Mouse (Mus musculus): ENCODE measurements at regions not wholly inside any gene's neighbourhood (a gene's known extent, or its start where the extent isn't known, plus 50 kb on each side); places are given as distances from the start of the nearest gene placed in this dataset.
A peak's percentile ranks its signal among the peaks of the same experiment; 100 is the strongest.

DNA sequence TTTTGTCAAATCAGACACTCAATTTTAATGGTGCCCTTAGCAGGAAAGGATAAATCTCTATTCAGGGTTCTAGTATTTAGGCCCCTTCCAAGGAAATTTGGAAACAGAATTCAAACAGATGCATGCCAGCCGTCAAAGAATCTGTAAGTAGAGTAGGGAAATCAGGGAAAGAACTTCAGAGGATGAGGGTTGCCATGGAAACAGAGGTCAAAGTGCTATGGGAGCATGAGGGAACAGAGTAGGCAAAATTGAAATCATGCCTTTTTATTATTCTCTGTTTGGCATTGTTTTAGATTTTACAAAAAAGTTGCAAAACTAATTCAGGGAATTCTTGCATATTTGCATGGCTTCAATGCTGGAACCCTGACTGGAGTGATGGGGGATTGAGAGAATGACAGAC, 1916.4 kb upstream of the Lrrc6 start:
- peaks cover 8% of the 10 kb centered on the region for H3K27me3 ChIP-seq (replicated peaks)
- H3K9ac ChIP-seq (ENCODE audit: insufficient read depth, low read depth): no peak overlapping the region
- no peaks in the 10 kb centered on the region for H3K36me3 ChIP-seq (replicated peaks in 1 of 2; ENCODE audit: control insufficient read depth in 1 of 2, insufficient read depth in 1 of 2, low read length in 1 of 2)
- H3K4me2 ChIP-seq (ENCODE audit: insufficient read depth, low read depth, poor library complexity, severe bottlenecking): no peak overlapping the region
- dilution Hi-C loops (cut with MboI; ENCODE audit: extremely low pct_ligation_motif_present, extremely low pct_unique_long_range_greater_than_20kb, low sequenced_read_pairs) (no loop called here), in situ Hi-C loops (cut with MboI; ENCODE audit: low pct_ligation_motif_present, low pct_unique_long_range_greater_than_20kb, low sequenced_read_pairs) (no loop called here)
- H3K4me1 ChIP-seq (ENCODE audit: control insufficient read depth in 1 of 2, insufficient read depth in 2 of 2): peaks cover 0 to 6% of the 10 kb centered on the region in 2 experiments; a peak in 1 of 4 replicates
- TF ChIP-seq KAT2A (IDR thresholded peaks at IDR 0.05; ENCODE audit: insufficient replicate concordance, low read length) (no peak), ZKSCAN1 (IDR thresholded peaks at IDR 0.05; ENCODE audit: borderline replicate concordance, low read depth, low read length) (no peak), ZMIZ1 (IDR thresholded peaks at IDR 0.05; ENCODE audit: low read depth, low read length) (no peak), ETS1 (conservative IDR thresholded peaks at IDR 0.05; ENCODE audit: low read depth, low read length) (no peak), E2F4 (IDR thresholded peaks at IDR 0.05; ENCODE audit: insufficient replicate concordance, low read depth, low read length) (no peak), CHD2 (IDR thresholded peaks at IDR 0.05; ENCODE audit: low read length) (no peak), IRF4 (IDR thresholded peaks at IDR 0.05; ENCODE audit: low read depth, low read length) (no peak), NELFE (IDR thresholded peaks at IDR 0.05; ENCODE audit: low read depth, low read length) (no peak), MXI1 (IDR thresholded peaks at IDR 0.05; ENCODE audit: low read depth, low read length) (no peak), UBTF (IDR thresholded peaks at IDR 0.05; ENCODE audit: low read depth, low read length) (no peak), MEF2A (IDR thresholded peaks at IDR 0.05; ENCODE audit: borderline replicate concordance, low read depth, low read length) (no peak), ZNF384 (IDR thresholded peaks at IDR 0.05; ENCODE audit: low read depth, low read length) (no peak), SIN3A (IDR thresholded peaks at IDR 0.05; ENCODE audit: low read length) (no peak), RCOR1 (conservative IDR thresholded peaks at IDR 0.05; ENCODE audit: low read depth, low read length) (no peak), SMC3 (IDR thresholded peaks at IDR 0.05; ENCODE audit: low read depth, low read length) (no peak), MYC (IDR thresholded peaks at IDR 0.05; ENCODE audit: low read depth, low read length) (no peak), JUND (conservative IDR thresholded peaks at IDR 0.05; ENCODE audit: low read depth, low read length) (no peak), USF2 (conservative IDR thresholded peaks at IDR 0.05; ENCODE audit: low read depth, low read length) (no peak)
- H3K4me3 ChIP-seq (replicated peaks in 1 of 3; ENCODE audit: low read depth in 2 of 3, low read length in 2 of 3, poor library complexity in 1 of 3): no peak overlapping the region
- H3K9me3 ChIP-seq (replicated peaks; ENCODE audit: low read length): no peaks in the 10 kb centered on the region
- H3K27ac ChIP-seq (ENCODE audit: insufficient read depth, low read depth): no peak overlapping the region
- no peaks in the 10 kb centered on the region for H3K79me2 ChIP-seq (replicated peaks; ENCODE audit: control insufficient read depth, extremely low read depth, insufficient read depth, poor library complexity, severe bottlenecking)
- no peak for DNase-seq (ENCODE audit: extremely low read depth)

DNA sequence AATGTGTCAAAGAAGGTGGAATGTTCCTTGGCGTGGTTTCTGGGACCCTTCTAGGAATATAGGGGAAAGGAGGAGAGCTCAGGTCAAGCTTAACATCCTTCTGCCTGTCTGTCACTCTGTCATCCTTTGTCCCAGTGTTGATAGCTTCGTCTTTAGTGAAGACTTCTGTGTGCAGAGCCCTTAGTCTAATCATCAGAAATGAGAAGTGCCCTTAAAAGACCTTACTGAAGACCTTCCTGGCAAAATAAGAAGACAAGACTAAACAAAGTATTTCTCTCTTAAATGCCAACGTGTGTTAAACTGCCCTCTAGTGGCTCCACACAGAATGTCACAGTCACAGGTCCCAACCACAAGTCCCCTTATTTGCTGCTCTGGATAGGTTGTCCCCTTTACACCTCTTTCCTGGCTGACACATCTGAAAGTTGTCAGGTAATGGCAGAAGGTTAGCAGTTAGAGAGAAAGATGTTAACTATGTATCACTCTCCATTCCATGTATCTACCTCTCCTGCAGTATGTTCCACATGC, 1914.8 kb upstream of the Lrrc6 start:
- Histone ChIP-seq H3K4me1 (ENCODE audit: control insufficient read depth in 1 of 2, insufficient read depth in 2 of 2) (peaks cover 0 to 6% of the 10 kb centered on the region in 2 experiments; a peak in 1 of 4 replicates), H3K4me3 (replicated peaks in 1 of 3; ENCODE audit: low read depth in 2 of 3, low read length in 2 of 3, poor library complexity in 1 of 3) (no peak overlapping the region), H3K79me2 (replicated peaks; ENCODE audit: control insufficient read depth, extremely low read depth, insufficient read depth, poor library complexity, severe bottlenecking) (no peaks in the 10 kb centered on the region), H3K9ac (ENCODE audit: insufficient read depth, low read depth) (no peak overlapping the region), H3K27ac (ENCODE audit: insufficient read depth, low read depth) (no peak overlapping the region), H3K27me3 (replicated peaks) (peaks cover 4% of the 10 kb centered on the region), H3K9me3 (replicated peaks; ENCODE audit: low read length) (no peaks in the 10 kb centered on the region), H3K36me3 (replicated peaks in 1 of 2; ENCODE audit: control insufficient read depth in 1 of 2, insufficient read depth in 1 of 2, low read length in 1 of 2) (no peaks in the 10 kb centered on the region), H3K4me2 (ENCODE audit: insufficient read depth, low read depth, poor library complexity, severe bottlenecking) (no peak overlapping the region)
- dilution Hi-C loops (cut with MboI; ENCODE audit: extremely low pct_ligation_motif_present, extremely low pct_unique_long_range_greater_than_20kb, low sequenced_read_pairs) (no loop called here), in situ Hi-C loops (cut with MboI; ENCODE audit: low pct_ligation_motif_present, low pct_unique_long_range_greater_than_20kb, low sequenced_read_pairs) (no loop called here)
- peak; percentile 43 for DNase-seq (ENCODE audit: extremely low read depth)
- TF ChIP-seq RAD21 (IDR thresholded peaks at IDR 0.05; ENCODE audit: low read depth, low read length): peak; percentile 37
- TF ChIP-seq SMC3 (IDR thresholded peaks at IDR 0.05; ENCODE audit: low read depth, low read length): peak; percentile 10; the same call in 1 of the 2 replicates
- TF ChIP-seq POLR2AphosphoS2 (IDR thresholded peaks at IDR 0.05; ENCODE audit: low read depth, low read length): no peak
- no peak for TF ChIP-seq MAFK (IDR thresholded peaks at IDR 0.05; ENCODE audit: insufficient replicate concordance, low read length)
- peak; percentile 53 to 67 for TF ChIP-seq CTCF (conservative IDR thresholded peaks at IDR 0.05 in 1 of 2, IDR thresholded peaks at IDR 0.05 in 1 of 2; ENCODE audit: low read depth in 2 of 2, low read length in 2 of 2)
- no peak for TF ChIP-seq ZC3H11A (IDR thresholded peaks at IDR 0.05; ENCODE audit: low read depth, low read length)
- TF ChIP-seq ZNF384 (IDR thresholded peaks at IDR 0.05; ENCODE audit: low read depth, low read length): no peak

Measured in CH12.LX (cell line).